Mouse (Mus musculus) myocyte (in vitro differentiated cells): ENCODE results near the gene Onecut1. TPM values are rescaled to one million over a fixed set of nuclear protein-coding genes. Genes with fewer than 3 reads are reported as not detected.

Experiments
- H3K27me3 ChIP-seq: one replicate; pipeline ENCODE4 v1.6.1; 2011; ENCODE audit not compliant: control insufficient read depth, insufficient read depth, insufficient read length
- H3K36me3 ChIP-seq: one replicate; pipeline ENCODE4 v1.6.1; 2011; ENCODE audit not compliant: control insufficient read depth, insufficient read depth
- H3K4me2 ChIP-seq: one replicate; pipeline ENCODE4 v1.6.1; 2011; ENCODE audit warnings: low read depth, control low read depth
- H3K4me3 ChIP-seq: one replicate; pipeline ENCODE4 v1.5.1; 2011; ENCODE audit warnings: mild to moderate bottlenecking, control low read depth, moderate library complexity
- H3K79me2 ChIP-seq: one replicate; pipeline ENCODE4 v1.6.1; 2011; ENCODE audit not compliant: control insufficient read depth, insufficient read depth
- H3ac ChIP-seq: one replicate; pipeline ENCODE4 v1.6.1; 2011; ENCODE audit not compliant: control insufficient read depth, insufficient read length
- CEBPB ChIP-seq: IDR thresholded peaks from 2 replicates; pipeline ENCODE4 v1.6.1; 2011; ENCODE audit warnings: mild to moderate bottlenecking, moderate library complexity; ENCODE audit not compliant: poor library complexity, insufficient read depth, severe bottlenecking
- E2F4 ChIP-seq: IDR thresholded peaks from one replicate; pipeline ENCODE4 v1.6.1; 2011; ENCODE audit warnings: mild to moderate bottlenecking, control low read depth, moderate library complexity; ENCODE audit not compliant: insufficient read depth
- MAX ChIP-seq: IDR thresholded peaks from one replicate; pipeline ENCODE4 v1.6.1; 2011; ENCODE audit warnings: low read depth, mild to moderate bottlenecking, control low read depth
- MYOD1 ChIP-seq, 3 experiments: IDR thresholded peaks; one replicate each; pipeline ENCODE4 v1.6.1; 2011; ENCODE audit warnings: control low read depth in 2 of 3, low read depth in 2 of 3, mild to moderate bottlenecking in 2 of 3, moderate library complexity in 1 of 3; ENCODE audit not compliant: insufficient read length in 2 of 3, control insufficient read depth in 1 of 3
- MYOG ChIP-seq, 3 experiments: IDR thresholded peaks; one replicate each; pipeline ENCODE4 v1.6.1; 2011; ENCODE audit warnings: control low read depth in 2 of 3, low read depth in 2 of 3, mild to moderate bottlenecking in 2 of 3; ENCODE audit not compliant: insufficient read length in 2 of 3, control insufficient read depth in 1 of 3, insufficient read depth in 1 of 3
- POLR2A ChIP-seq: IDR thresholded peaks from one replicate; pipeline ENCODE4 v1.6.1; 2011; ENCODE audit warnings: low read depth, mild to moderate bottlenecking, control low read depth, moderate library complexity; ENCODE audit not compliant: insufficient read length
- POLR2AphosphoS2 ChIP-seq: IDR thresholded peaks from one replicate; pipeline ENCODE4 v1.6.1; 2011; ENCODE audit warnings: low read depth, control low read depth; ENCODE audit not compliant: insufficient read length
- REST ChIP-seq: IDR thresholded peaks from one replicate; pipeline ENCODE4 v1.6.1; 2011; ENCODE audit warnings: mild to moderate bottlenecking, control low read depth, moderate library complexity; ENCODE audit not compliant: insufficient read depth, insufficient read length
- SRF ChIP-seq: IDR thresholded peaks from one replicate; pipeline ENCODE4 v1.6.1; 2011; ENCODE audit warnings: low read depth; ENCODE audit not compliant: control insufficient read depth, insufficient read length
- TCF12 ChIP-seq: IDR thresholded peaks from one replicate; pipeline ENCODE4 v1.6.1; 2011; ENCODE audit warnings: mild to moderate bottlenecking, control low read depth; ENCODE audit not compliant: poor library complexity, insufficient read depth, severe bottlenecking
- TCF3 ChIP-seq: IDR thresholded peaks from one replicate; pipeline ENCODE4 v1.6.1; 2011; ENCODE audit warnings: low read depth, control low read depth; ENCODE audit not compliant: insufficient read length
- USF1 ChIP-seq: IDR thresholded peaks from one replicate; pipeline ENCODE4 v1.6.1; 2011; ENCODE audit warnings: low read depth, mild to moderate bottlenecking, control low read depth, moderate library complexity
- polyA plus RNA-seq: library from polyadenylated mRNA; unstranded; fragments of >200 nt; fragmentation: generic; extraction: Trizol; gene quantifications from one replicate; pipeline ENCODE4 v1.2.1, GENCODE M21; 2012; ENCODE audit warnings: missing spikeins

Gene Onecut1
- polyA plus RNA-seq, 1 experiment = not detected

GRCm38 (mm10) chr9:74849979-74850780, 11.5 kb upstream of the Onecut1 start:
- no peak for TF ChIP-seq REST
- no peak for TF ChIP-seq CEBPB
- no peak for TF ChIP-seq MYOG (IDR thresholded peaks at IDR 0.05; ENCODE audit: control insufficient read depth in 1 of 3, insufficient read depth in 1 of 3, insufficient read length in 2 of 3, low read depth in 2 of 3)
- no peak for TF ChIP-seq TCF12
- no peak for TF ChIP-seq MYOD1 (IDR thresholded peaks at IDR 0.05; ENCODE audit: control insufficient read depth in 1 of 3, insufficient read length in 2 of 3, low read depth in 2 of 3)
- no peak for TF ChIP-seq TCF3
- no peak for TF ChIP-seq SRF
- TF ChIP-seq E2F4 = no peak
- TF ChIP-seq POLR2AphosphoS2 = no peak
- TF ChIP-seq POLR2A = no peak
- TF ChIP-seq MAX = no peak
- no peak for TF ChIP-seq USF1
- Histone ChIP-seq H3K4me2 (no peak overlapping the region), H3ac (no peak overlapping the region), H3K36me3 (no peaks in the 10 kb centered on the region), H3K4me3 (no peak overlapping the region), H3K79me2 (no peaks in the 10 kb centered on the region), H3K27me3 (peaks cover 66% of the 10 kb centered on the region)

- Histone ChIP-seq H3K4me3 (no peak overlapping the region), H3ac (no peak overlapping the region), H3K36me3 (no peaks in the 10 kb centered on the region), H3K4me2 (no peak overlapping the region), H3K27me3 (peaks cover 67% of the 10 kb centered on the region), H3K79me2 (no peaks in the 10 kb centered on the region)
- TF ChIP-seq USF1 (no peak), TCF3 (no peak), E2F4 (no peak), CEBPB (no peak), MAX (no peak), TCF12 (no peak), MYOG (IDR thresholded peaks at IDR 0.05; ENCODE audit: control insufficient read depth in 1 of 3, insufficient read depth in 1 of 3, insufficient read length in 2 of 3, low read depth in 2 of 3) (no peak), SRF (no peak), MYOD1 (IDR thresholded peaks at IDR 0.05; ENCODE audit: control insufficient read depth in 1 of 3, insufficient read length in 2 of 3, low read depth in 2 of 3) (no peak), REST (no peak), POLR2A (no peak), POLR2AphosphoS2 (no peak)
Observed at GRCm38 (mm10) chr9:74850781-74851145, 11.0 kb upstream of the Onecut1 start.

GRCm38 (mm10) chr9:74851601-74852000, 10.1 kb upstream of the Onecut1 start:
- no peak overlapping the region for H3ac ChIP-seq
- no peak overlapping the region for H3K4me2 ChIP-seq
- H3K36me3 ChIP-seq = no peaks in the 10 kb centered on the region
- H3K4me3 ChIP-seq = no peak overlapping the region
- H3K79me2 ChIP-seq = no peaks in the 10 kb centered on the region
- H3K27me3 ChIP-seq = peaks cover 75% of the 10 kb centered on the region
- no peak for TF ChIP-seq E2F4
- no peak for TF ChIP-seq POLR2AphosphoS2
- TF ChIP-seq MAX = no peak
- TF ChIP-seq POLR2A = no peak
- TF ChIP-seq MYOD1 (IDR thresholded peaks at IDR 0.05; ENCODE audit: control insufficient read depth in 1 of 3, insufficient read length in 2 of 3, low read depth in 2 of 3) = no peak
- TF ChIP-seq MYOG (IDR thresholded peaks at IDR 0.05; ENCODE audit: control insufficient read depth in 1 of 3, insufficient read depth in 1 of 3, insufficient read length in 2 of 3, low read depth in 2 of 3) = no peak
- no peak for TF ChIP-seq REST
- no peak for TF ChIP-seq SRF
- no peak for TF ChIP-seq TCF3
- TF ChIP-seq CEBPB = no peak
- TF ChIP-seq TCF12 = no peak
- TF ChIP-seq USF1 = no peak

GRCm38 (mm10) chr9:74852361-74852760, 9.4 kb upstream of the Onecut1 start:
- TF ChIP-seq E2F4 (no peak), TCF3 (no peak), REST (no peak), POLR2AphosphoS2 (no peak), MAX (no peak), MYOG (IDR thresholded peaks at IDR 0.05; ENCODE audit: control insufficient read depth in 1 of 3, insufficient read depth in 1 of 3, insufficient read length in 2 of 3, low read depth in 2 of 3) (no peak), TCF12 (no peak), CEBPB (no peak), MYOD1 (IDR thresholded peaks at IDR 0.05; ENCODE audit: control insufficient read depth in 1 of 3, insufficient read length in 2 of 3, low read depth in 2 of 3) (no peak), SRF (no peak), USF1 (no peak), POLR2A (no peak)
- no peak overlapping the region for H3ac ChIP-seq
- no peaks in the 10 kb centered on the region for H3K36me3 ChIP-seq

More at GRCm38 (mm10) chr9:74852361-74852760, 9.4 kb upstream of the Onecut1 start:
- no peak overlapping the region for H3K4me3 ChIP-seq
- H3K4me2 ChIP-seq = no peak overlapping the region
- H3K27me3 ChIP-seq = peaks cover 71% of the 10 kb centered on the region
- H3K79me2 ChIP-seq = no peaks in the 10 kb centered on the region
